Mouse (Mus musculus): Measurements from ENCODE around the gene Cacna1s.
A peak's percentile ranks its signal among the peaks of the same experiment; 100 is the strongest.

Cacna1s gene

GRCm38 (mm10) chr1:136051465-136051864 lies 1.1 kb upstream of the Cacna1s start:
- DNase-seq (ENCODE audit: low spot score), result peak; percentile 94

GRCm38 (mm10) chr1:136055771-136056170 lies 3.2 kb downstream of the Cacna1s start:
- no peak for DNase-seq (ENCODE audit: low spot score)

DNA sequence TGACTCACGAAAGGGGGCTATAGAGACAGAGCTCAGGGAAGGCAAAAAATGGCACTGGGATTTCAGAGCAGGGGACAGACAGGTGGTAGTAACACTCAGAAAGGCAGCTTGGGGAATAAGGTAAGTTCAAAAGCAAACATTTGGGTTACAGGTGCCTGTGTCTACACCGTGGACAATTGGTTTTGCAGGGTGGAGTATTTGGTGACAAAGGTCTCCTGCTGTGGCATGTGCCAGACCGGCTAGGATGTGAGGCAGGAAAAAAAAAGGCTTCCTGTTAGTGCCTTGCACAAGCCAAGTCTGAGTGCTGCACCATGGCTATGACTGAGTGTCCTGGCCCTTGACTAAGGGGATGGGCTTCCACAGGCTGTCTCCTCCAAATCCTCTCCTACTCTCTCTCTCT lies 6.0 kb downstream of the Cacna1s start:
- DNase-seq (ENCODE audit: low spot score), result no peak

- no peak for DNase-seq (ENCODE audit: low spot score)
Measured at GRCm38 (mm10) chr1:136061041-136061789, 8.7 kb downstream of the Cacna1s start.

DNA sequence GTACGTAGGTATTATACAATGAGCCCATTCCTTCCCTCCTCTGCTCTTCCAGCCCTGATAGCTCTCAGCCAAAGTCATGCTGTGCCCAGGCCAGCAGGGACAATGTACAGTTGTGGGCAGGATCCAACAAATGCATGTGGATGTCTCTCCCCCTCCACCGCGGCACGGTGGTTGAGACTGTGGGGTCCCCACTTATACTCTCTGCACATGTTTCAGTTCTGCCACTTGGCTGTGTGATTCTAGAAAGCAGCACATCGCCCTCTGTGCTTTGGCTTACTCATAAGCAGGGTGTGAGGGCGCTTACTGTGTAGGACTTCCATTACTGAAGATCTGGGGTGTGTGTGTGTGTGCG lies 9.2 kb downstream of the Cacna1s start:
- DNase-seq (ENCODE audit: low spot score), result no peak

- no peak for DNase-seq (ENCODE audit: low spot score)
Measured at GRCm38 (mm10) chr1:136063991-136064390, 11.4 kb downstream of the Cacna1s start.

- no peak for DNase-seq (ENCODE audit: low spot score)
Measured at GRCm38 (mm10) chr1:136066621-136067020, 14.1 kb downstream of the Cacna1s start.

GRCm38 (mm10) chr1:136067579-136067978 lies 15.0 kb downstream of the Cacna1s start:
- no peak for DNase-seq (ENCODE audit: low spot score)

DNA sequence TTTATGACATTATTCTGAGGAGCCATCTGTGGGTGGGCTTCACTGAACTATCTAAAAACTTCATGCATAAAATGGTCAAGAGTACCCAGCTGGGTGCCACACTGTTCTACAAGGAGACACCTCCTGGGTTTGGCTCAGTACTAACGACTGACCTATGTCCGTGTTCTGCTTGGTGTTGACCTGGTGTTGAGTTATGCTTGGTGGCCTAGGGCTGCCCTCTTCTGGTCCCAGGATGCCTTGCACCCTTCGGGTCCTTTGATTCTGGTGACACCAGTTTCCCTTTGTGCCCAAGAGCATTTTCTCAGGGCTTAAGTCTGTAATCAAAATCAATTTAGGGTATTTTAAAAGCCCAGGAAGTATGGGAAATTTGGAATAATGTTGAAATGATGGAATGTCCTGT lies 23.5 kb downstream of the Cacna1s start:
- peak; percentile 65 for DNase-seq (ENCODE audit: low spot score)

DNA sequence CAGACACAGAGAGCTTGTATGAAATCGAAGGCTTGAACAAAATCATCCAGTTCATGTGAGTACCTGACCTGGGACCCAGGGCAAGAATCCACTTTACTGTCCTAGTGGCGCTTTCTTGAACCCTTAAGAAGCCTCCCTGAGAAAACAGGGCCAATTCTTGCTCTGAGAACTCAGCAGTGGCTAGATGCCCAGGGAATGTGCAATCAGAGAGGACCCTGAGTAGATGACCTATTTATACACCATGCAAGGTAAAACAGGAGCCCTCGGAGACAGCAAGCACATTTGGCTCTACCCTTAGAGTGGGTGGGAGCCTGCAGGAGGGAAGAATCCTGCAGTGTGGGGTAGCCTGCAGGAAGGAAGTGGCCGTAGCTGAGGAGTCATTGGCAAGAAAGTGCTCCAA lies 25.1 kb downstream of the Cacna1s start:
- no peak for DNase-seq (ENCODE audit: low spot score)

- DNase-seq (ENCODE audit: low spot score), result no peak
Measured at GRCm38 (mm10) chr1:136081161-136081560, 28.6 kb downstream of the Cacna1s start.

DNA sequence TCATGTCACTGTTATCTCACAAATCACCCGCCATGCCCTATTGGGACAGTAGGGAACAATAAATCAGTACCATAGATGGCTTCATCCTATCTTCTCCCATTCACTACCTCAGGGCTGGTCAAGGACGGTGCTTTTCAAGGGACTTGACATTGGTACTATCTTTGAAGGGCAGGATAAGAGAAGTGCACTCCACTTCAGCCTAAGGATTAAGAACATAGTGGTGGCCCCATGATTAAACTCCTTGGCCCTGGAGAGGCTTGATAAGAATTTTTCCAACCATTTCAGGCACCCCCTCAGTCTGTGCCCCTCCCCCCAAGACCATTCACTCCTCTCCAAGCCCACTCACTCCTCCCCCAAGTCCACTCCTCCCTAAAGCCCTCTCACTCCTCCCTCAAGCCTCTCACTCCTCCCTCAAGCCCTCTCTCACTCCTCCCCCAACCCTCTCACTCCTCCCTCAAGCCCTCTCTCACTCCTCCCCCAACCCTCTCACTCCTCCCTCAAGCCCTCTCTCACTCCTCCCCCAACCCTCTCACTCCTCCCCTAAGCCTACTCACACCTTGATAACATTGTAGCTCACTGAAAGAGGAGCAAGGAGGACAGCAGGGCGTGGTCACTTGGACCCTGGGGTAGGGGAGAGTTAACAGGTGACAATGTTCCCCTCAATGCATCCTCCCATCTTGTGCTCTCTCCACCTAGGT lies 33.6 kb downstream of the Cacna1s start:
- DNase-seq (ENCODE audit: low spot score), result no peak

DNA sequence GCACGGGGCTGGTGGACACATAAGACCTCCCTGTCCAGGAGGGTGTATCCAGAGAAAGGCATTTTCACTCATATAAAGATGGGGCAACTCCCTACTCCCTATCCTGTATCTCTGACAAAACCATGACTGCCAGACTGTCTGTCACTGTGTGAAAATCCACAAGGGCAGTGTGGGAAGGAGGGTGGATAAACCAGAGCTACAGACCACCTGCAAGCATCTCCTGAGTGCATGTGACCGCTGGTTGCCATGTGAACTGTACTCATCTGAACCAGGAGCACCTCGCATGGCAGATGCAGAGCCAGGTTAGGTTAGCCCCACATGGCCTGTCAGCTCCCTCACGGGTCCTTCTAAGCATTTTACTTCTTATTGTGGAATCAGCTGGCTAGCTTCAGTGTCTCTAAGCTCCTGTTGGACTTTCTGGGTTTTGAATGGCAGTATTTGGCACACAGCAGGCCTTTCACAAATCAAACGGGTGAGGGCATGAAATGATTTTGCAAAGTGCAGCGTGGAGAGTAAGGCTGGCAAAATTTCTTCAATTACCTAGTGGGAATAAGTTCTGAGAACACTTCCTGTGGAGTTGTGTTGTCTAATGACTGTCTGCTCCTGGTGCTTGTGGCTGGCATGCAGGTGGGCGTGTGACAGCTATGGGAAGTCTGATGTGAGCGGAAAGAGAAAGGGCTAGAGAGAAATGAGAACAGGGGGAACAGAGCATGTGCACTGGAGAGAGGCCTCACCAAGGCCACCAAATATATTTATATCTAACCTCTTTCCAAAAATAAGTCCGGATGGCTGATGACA lies 37.0 kb downstream of the Cacna1s start:
- DNase-seq (ENCODE audit: low spot score), result no peak

GRCm38 (mm10) chr1:136093726-136094125 lies 41.2 kb downstream of the Cacna1s start:
- no peak for DNase-seq (ENCODE audit: low spot score)

- no peak for DNase-seq (ENCODE audit: low spot score)
Measured at GRCm38 (mm10) chr1:136094807-136095206, 42.3 kb downstream of the Cacna1s start.

DNA sequence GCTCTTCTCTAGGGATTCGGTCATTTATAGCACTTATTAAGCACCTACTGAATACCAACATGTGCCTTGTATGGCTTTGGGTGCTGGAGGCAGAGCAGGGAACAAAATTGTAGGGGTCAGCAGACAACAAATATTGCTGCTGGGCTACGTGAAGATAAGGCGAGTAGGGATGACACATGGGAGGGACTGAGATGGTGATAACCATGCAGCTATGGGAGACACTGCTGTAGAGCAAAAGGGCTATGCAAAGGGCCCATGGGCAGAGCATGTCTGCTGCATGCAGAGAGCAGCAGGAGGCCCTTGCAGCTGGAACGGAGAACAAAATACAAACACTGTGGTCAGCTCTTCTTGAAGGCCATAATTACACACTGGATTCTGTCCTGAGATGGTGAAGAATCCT lies 49.5 kb downstream of the Cacna1s start:
- no peak for DNase-seq (ENCODE audit: low spot score)

DNA sequence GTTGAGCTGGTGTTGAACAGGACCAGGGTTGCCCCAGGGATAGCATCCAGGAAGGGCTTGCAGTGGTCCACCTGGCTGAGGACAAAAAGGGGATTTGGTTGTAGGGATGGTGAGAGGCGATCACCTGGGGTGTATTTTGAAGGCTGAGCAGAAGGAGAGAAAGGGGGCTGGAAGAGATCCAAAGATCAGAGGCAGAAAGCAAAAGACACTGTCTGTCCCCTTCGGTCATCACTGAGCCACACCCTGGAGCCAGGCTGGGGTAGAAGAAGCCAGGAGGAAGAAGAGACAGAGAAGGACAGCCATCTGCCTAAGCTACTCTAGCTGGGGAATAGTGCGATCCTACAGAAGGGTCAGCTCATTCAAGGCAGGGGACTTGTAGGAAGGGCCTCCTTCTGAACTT lies 50.0 kb downstream of the Cacna1s start:
- DNase-seq (ENCODE audit: low spot score), result no peak

GRCm38 (mm10) chr1:136102981-136103380 lies 50.4 kb downstream of the Cacna1s start:
- DNase-seq (ENCODE audit: low spot score), result no peak

GRCm38 (mm10) chr1:136103696-136104095 lies 51.1 kb downstream of the Cacna1s start:
- no peak for DNase-seq (ENCODE audit: low spot score)

- no peak for DNase-seq (ENCODE audit: low spot score)
Measured at GRCm38 (mm10) chr1:136104741-136105140, 52.2 kb downstream of the Cacna1s start.

- DNase-seq (ENCODE audit: low spot score), result no peak
Measured at GRCm38 (mm10) chr1:136109464-136109863, 56.9 kb downstream of the Cacna1s start.

- DNase-seq (ENCODE audit: low spot score), result peak; percentile 80
Measured at GRCm38 (mm10) chr1:136116183-136116582, 63.6 kb downstream of the Cacna1s start.

GRCm38 (mm10) chr1:136117069-136117468 lies 64.5 kb downstream of the Cacna1s start:
- no peak for DNase-seq (ENCODE audit: low spot score)
